Mouse (Mus musculus) heart, embryonic 13.5 days (tissue): ENCODE measurements at regions not wholly inside any gene's neighbourhood (a gene's known extent, or its start where the extent isn't known, plus 50 kb on each side); places are given as distances from the start of the nearest gene placed in this dataset.

Experiments
- ATAC-seq: fragments of 200-750 bp; cut with Nextera tagmentation; 2 replicates; pipeline ENCODE4 v1.8.0; 2017; ENCODE audit warnings: moderate TSS enrichment; ENCODE audit not compliant: insufficient number of reproducible peaks, low FRiP score, low TSS enrichment; ENCODE audit errors: extremely low read depth
- H3K27ac ChIP-seq: fragments of 300-500 bp; sonication (generic); replicated peaks from 2 replicates; pipeline ENCODE4 v1.5.1; 2015; ENCODE audit warnings: moderate library complexity, mild to moderate bottlenecking, inconsistent platforms
- H3K27me3 ChIP-seq: fragments of 300-500 bp; sonication (generic); replicated peaks from 2 replicates; pipeline ENCODE4 v1.6.1; 2015; ENCODE audit warnings: mild to moderate bottlenecking, inconsistent platforms
- H3K36me3 ChIP-seq: fragments of 300-500 bp; sonication (generic); 2 replicates; pipeline ENCODE4 v1.6.1; 2015; ENCODE audit warnings: mild to moderate bottlenecking, inconsistent platforms
- H3K4me1 ChIP-seq: fragments of 300-500 bp; sonication (generic); 2 replicates; pipeline ENCODE4 v1.6.1; 2015; ENCODE audit warnings: inconsistent platforms
- H3K4me2 ChIP-seq: fragments of 300-500 bp; sonication (generic); 2 replicates; pipeline ENCODE4 v1.6.1; 2015; ENCODE audit warnings: inconsistent platforms, mild to moderate bottlenecking, moderate library complexity
- H3K4me3 ChIP-seq: fragments of 300-500 bp; sonication (generic); 2 replicates; pipeline ENCODE4 v1.5.1; 2015; ENCODE audit warnings: moderate library complexity, mild to moderate bottlenecking, inconsistent platforms
- H3K9ac ChIP-seq: fragments of 300-500 bp; sonication (generic); 2 replicates; pipeline ENCODE4 v1.6.1; 2015; ENCODE audit warnings: inconsistent platforms, mild to moderate bottlenecking, moderate library complexity
- H3K9me3 ChIP-seq: fragments of 300-500 bp; sonication (generic); 2 replicates; pipeline ENCODE4 v1.6.1; 2016; ENCODE audit warnings: inconsistent platforms
- WGBS: fragments of 180-500 bp; shearing (Covaris S2); methylation state at CpG from one replicate; pipeline ENCODE4 v1.1.7; 2015; ENCODE audit warnings: mixed read lengths; 5-methylcytosine and 5-hydroxymethylcytosine counted together

DNA sequence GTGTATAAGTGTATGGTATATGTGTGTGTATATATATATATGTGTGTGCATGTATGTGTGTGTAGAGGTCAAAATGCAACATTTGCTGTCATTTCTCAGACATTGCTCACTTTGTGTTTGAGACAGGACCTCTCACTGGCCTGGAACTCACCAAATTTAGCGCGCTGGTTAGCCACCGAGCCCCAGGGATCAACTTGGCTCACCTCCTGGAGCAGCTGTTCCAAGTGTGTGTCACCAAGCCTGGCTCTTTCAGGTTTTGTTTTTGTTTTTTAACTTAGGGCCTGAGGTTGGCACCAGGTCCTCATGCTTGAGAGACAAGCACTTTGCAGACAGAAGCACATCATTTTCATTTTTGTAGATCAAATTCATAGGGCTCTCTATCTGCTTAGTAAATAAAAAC lies 154.0 kb upstream of the Jmjd1c start:
- no peak overlapping the region for H3K4me3 ChIP-seq
- 66% methylated on average over 3 of the region's 3 CpGs for WGBS

DNA sequence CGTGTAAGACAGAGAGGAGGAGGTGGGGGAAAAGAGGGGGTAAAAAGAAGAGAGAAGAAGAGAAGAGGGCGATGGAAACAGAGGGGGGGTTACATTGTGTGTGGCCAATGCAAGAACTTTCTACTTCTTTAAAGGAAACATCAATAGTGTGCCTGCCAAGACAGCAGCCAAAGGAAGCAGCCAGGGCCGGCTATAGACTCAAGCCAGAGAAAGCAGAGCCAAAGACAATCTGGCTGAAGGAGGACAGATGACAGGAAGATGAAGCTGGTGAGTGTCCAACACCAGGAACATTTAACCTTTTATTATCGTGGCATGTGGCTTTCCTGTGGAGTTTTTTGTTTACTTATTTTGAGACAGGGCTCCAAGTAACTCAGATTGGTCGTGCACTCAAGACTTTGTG lies 152.1 kb upstream of the Jmjd1c start:
- no peaks in the 10 kb centered on the region for H3K9me3 ChIP-seq
- H3K4me3 ChIP-seq: no peak overlapping the region
- no peak overlapping the region for H3K4me2 ChIP-seq
- no peaks in the 10 kb centered on the region for H3K27me3 ChIP-seq
- no peak overlapping the region for H3K27ac ChIP-seq
- H3K4me1 ChIP-seq: no peaks in the 10 kb centered on the region
- 41% methylated on average over 5 of the region's 5 CpGs for WGBS
- no peak overlapping the region for H3K9ac ChIP-seq
- H3K36me3 ChIP-seq: no peaks in the 10 kb centered on the region
- ATAC-seq: no peak

More for the DNA sequence above, 154.0 kb upstream of the Jmjd1c start:
- no peaks in the 10 kb centered on the region for H3K27me3 ChIP-seq
- ATAC-seq: no peak
- no peaks in the 10 kb centered on the region for H3K9me3 ChIP-seq
- no peak overlapping the region for H3K9ac ChIP-seq
- H3K36me3 ChIP-seq: no peaks in the 10 kb centered on the region
- no peak overlapping the region for H3K27ac ChIP-seq
- no peaks in the 10 kb centered on the region for H3K4me1 ChIP-seq
- H3K4me2 ChIP-seq: no peak overlapping the region

DNA sequence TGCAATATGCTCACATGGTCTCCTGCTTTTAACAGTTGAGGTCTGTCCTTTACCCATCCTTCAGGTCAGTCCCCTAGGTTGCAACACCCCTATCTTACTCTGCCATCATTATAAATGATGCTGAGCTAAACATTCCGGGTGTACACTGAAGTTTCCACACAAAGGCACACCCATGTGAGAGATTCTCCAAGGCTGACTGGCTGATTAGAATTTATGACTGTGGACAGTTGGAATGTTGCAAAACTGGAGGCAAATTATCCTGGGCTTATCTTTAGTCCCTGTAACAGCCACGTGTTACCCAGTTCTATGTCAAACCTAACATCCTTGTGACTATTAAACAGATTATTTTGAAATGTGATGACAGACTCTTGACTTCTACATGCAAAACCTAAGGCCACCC lies 149.8 kb upstream of the Jmjd1c start:
- Histone ChIP-seq H3K4me2 (no peak overlapping the region), H3K9me3 (no peaks in the 10 kb centered on the region), H3K9ac (no peak overlapping the region), H3K4me3 (no peak overlapping the region), H3K27me3 (no peaks in the 10 kb centered on the region), H3K4me1 (no peaks in the 10 kb centered on the region), H3K36me3 (no peaks in the 10 kb centered on the region), H3K27ac (no peak overlapping the region)
- no peak for ATAC-seq
- 35% methylated on average over 2 of the region's 2 CpGs for WGBS

DNA sequence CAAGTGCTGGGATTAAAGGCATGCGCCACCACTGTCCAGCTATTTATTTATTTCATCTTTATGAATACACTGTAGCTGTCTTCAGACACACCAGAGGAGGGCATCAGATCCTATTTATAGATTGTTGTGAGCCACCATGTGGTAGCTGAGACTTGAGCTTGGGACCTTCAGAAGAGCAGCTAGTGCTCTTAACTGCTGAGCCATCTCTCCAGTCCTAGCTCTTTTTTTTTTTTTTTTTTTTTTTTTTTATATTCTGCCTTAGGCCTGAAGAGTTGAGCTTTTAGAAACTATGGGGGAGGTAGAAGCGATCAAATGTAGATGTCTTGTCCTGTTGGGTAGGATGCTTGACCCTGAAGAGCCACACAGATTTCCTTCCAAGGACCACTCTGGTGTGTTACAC lies 147.6 kb upstream of the Jmjd1c start:
- Histone ChIP-seq H3K4me2 (no peak overlapping the region), H3K27ac (no peak overlapping the region), H3K4me3 (no peak overlapping the region), H3K27me3 (no peaks in the 10 kb centered on the region), H3K36me3 (no peaks in the 10 kb centered on the region), H3K9ac (no peak overlapping the region), H3K9me3 (no peaks in the 10 kb centered on the region), H3K4me1 (no peaks in the 10 kb centered on the region)
- WGBS: 88% methylated on average over 2 of the region's 2 CpGs
- no peak for ATAC-seq

DNA sequence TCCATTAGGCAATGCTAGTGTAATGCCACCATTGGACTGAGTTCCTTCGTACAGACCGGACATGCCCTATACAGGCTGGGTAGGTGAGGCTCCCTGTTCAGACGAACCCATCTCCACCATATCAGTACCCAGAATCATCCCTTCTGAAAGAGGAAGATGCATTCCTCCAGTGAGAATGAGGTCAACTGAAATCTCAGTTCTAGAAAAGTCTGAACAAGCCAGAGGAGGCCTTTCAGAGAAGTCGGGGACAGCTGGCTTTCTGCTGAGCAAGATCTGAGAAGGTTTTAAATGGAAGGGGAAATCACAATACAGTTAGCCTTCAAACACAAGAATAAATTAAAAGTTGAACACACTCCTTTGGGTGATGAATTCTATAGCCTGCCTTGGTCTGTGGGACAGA lies 145.5 kb upstream of the Jmjd1c start:
- no peak for ATAC-seq
- WGBS: 85% methylated on average over 4 of the region's 4 CpGs

DNA sequence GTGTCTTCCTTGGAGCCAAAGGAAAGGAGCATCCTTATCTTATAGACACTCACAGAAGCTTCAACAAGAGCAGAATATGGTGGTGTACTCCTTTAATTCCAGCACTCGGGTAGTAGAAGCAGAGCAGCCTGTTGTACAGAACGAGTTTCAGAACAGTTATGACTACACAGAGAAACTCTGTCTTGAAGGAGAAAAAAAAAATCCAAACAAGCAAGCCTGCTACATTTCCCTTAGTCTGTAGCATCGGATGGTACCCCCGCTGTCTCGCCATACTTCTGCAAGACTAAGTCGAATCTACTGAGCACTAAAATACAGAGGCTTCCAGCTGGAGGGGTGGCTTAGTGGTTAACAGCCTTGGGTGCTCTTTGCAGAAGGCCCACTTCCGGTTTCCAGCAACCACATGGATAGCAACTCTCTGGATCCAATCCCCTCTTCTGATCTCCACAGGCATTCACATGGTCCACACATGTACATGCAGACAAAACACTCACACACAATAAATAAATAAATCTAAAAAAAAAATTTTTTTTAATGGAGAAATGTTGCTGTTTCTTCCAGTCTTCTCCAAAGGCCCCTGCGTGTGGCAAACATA lies 144.6 kb upstream of the Jmjd1c start:
- ATAC-seq: no peak
- H3K27me3 ChIP-seq: no peaks in the 10 kb centered on the region
- WGBS: 80% methylated on average over 8 of the region's 8 CpGs
- no peaks in the 10 kb centered on the region for H3K36me3 ChIP-seq
- H3K4me1 ChIP-seq: peaks cover 13% of the 10 kb centered on the region
- H3K9me3 ChIP-seq: no peaks in the 10 kb centered on the region
- no peak overlapping the region for H3K4me2 ChIP-seq
- no peak overlapping the region for H3K4me3 ChIP-seq
- no peak overlapping the region for H3K9ac ChIP-seq
- no peak overlapping the region for H3K27ac ChIP-seq

More for the DNA sequence above, 145.5 kb upstream of the Jmjd1c start:
- H3K36me3 ChIP-seq: no peaks in the 10 kb centered on the region
- no peak overlapping the region for H3K4me3 ChIP-seq
- H3K9me3 ChIP-seq: no peaks in the 10 kb centered on the region
- no peak overlapping the region for H3K4me2 ChIP-seq
- no peaks in the 10 kb centered on the region for H3K27me3 ChIP-seq
- no peak overlapping the region for H3K27ac ChIP-seq
- peaks cover 8% of the 10 kb centered on the region; the same call in 1 of the 2 replicates for H3K4me1 ChIP-seq
- no peak overlapping the region for H3K9ac ChIP-seq

DNA sequence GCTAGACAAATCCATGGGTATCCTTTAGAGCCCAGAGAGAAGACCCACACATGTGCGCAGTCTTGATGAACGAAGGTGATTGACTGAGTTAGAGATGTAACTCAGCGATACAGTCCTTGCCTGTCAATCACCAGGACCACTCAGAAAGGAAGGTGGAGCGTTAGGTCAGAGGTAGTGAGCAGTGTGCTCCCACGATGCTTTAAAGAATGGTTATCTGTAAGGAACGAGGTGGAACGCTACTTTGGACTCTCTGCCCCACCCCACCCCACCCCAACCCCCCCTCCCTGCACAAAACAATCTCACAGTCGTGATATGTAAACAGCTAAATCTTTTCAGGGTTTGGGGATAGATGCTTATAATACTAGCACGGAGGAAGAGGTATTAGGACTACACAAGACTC lies 144.0 kb upstream of the Jmjd1c start:
- Histone ChIP-seq H3K9me3 (no peaks in the 10 kb centered on the region), H3K4me3 (no peak overlapping the region), H3K4me2 (no peak overlapping the region), H3K27me3 (no peaks in the 10 kb centered on the region), H3K36me3 (no peaks in the 10 kb centered on the region), H3K4me1 (peaks cover 13% of the 10 kb centered on the region), H3K27ac (no peak overlapping the region), H3K9ac (no peak overlapping the region)
- no peak for ATAC-seq
- 56% methylated on average over 9 of the region's 9 CpGs for WGBS

DNA sequence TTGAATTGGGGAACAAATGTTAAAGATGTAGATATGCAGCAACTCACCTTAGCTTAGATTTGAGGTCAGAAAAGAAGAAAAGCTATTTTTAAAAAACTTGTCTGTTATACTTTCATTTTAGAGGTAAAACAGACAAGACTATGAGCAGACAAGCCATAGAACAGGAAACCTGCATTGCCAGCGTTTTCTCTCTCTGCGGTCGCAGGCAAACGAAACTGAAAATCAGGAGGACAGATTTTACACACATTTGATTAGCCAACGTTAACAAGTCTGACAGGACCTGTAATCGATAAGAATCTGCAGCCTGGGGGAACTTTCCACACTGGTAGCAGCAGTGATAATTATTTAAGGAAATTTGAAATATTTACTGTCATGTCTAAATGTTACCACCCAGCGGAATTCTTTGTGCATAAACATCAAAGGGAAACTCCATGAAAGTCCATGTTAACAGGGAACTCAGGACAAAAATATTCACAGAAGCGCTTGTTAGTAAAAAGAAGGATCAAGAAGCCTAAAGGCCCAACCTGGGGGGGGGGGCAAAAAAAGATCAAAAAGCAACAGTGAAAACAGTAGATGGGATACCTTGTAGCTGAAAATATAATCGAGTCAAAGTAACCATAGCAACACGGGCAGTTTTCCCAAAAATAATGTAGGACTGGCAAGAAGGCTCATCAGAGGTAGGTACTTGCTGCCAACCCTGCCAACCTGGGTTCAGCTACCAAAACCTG lies 142.5 kb upstream of the Jmjd1c start:
- Histone ChIP-seq H3K4me1 (peaks cover 13% of the 10 kb centered on the region), H3K9me3 (no peaks in the 10 kb centered on the region), H3K4me3 (no peak overlapping the region), H3K27ac (no peak overlapping the region), H3K36me3 (no peaks in the 10 kb centered on the region), H3K27me3 (no peaks in the 10 kb centered on the region), H3K9ac (no peak overlapping the region), H3K4me2 (no peak overlapping the region)
- WGBS: 70% methylated on average over 10 of the region's 10 CpGs
- ATAC-seq: no peak

DNA sequence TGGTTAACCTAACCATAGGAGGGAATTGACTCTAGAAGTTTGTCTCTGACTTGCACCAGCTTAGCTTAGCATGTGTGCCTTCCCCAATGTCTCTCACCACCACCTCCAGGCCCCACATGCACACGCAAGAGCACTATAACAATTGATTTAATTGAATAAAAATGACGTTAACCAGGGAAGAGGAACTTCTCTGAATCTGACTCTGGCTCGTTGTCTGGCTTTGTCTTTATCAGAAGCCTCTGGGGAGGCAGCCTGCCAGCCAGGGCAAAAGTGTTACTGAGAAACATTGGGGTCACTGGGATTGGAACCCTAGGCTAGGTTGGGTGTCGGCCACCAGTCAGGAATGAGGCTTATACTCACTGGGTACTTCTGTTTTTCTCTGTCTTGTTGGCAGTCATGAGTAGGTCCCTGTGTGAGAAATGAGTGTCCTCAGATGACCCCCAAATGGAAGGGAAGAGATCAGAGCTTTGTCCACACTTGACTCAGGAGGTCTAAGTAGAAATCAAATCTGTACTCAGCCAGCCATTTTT lies 141.9 kb upstream of the Jmjd1c start:
- Histone ChIP-seq H3K36me3 (no peaks in the 10 kb centered on the region), H3K9me3 (no peaks in the 10 kb centered on the region), H3K4me1 (peaks cover 13% of the 10 kb centered on the region), H3K4me3 (no peak overlapping the region), H3K9ac (no peak overlapping the region), H3K27me3 (no peaks in the 10 kb centered on the region), H3K27ac (no peak overlapping the region), H3K4me2 (no peak overlapping the region)
- ATAC-seq: no peak
- 57% methylated on average over 4 of the region's 4 CpGs for WGBS

DNA sequence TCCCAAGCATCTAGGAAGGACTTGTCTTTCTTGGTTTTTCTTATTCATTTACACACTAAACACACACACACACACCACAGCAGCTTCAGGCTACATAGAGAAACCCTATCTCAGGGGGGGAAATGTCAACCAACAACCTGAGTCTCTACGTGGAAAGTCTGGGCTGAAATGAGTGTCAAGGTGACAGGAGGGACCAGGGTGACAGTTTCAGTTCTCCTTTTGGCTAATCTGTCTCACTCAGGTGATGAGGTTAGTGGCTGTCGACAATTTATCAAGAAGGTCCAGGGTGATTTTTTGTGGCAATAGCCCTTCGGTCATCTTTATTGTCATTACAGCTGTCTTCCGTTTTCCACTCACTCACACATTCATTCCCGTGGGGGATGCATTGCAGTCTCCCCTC lies 140.5 kb upstream of the Jmjd1c start:
- Histone ChIP-seq H3K9me3 (no peaks in the 10 kb centered on the region), H3K27ac (no peak overlapping the region), H3K27me3 (no peaks in the 10 kb centered on the region), H3K4me3 (no peak overlapping the region), H3K9ac (no peak overlapping the region), H3K4me1 (peaks cover 13% of the 10 kb centered on the region), H3K36me3 (no peaks in the 10 kb centered on the region), H3K4me2 (no peak overlapping the region)
- no peak for ATAC-seq
- WGBS: 60% methylated on average over 5 of the region's 5 CpGs

DNA sequence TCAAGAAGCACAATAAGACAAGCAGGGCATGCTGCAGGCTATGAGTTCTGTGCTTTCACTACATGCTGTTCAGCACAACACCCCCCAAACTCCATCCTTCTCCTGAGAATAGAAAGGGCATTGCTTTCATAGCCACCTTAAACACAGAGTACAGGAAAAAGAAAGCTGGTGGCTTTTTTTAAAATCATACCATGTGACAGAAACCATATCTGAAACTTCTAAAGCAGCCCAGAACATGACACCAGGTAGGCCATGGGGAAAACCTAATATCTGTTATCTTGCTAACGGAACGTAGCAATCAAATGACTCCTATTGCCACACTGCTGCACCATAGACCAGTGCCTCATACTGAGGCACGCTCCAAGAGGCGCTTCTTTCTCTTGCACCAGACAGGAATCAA lies 139.3 kb upstream of the Jmjd1c start:
- ATAC-seq: no peak
- WGBS: 81% methylated on average over 4 of the region's 4 CpGs
- Histone ChIP-seq H3K36me3 (no peaks in the 10 kb centered on the region), H3K4me1 (peaks cover 13% of the 10 kb centered on the region), H3K9me3 (no peaks in the 10 kb centered on the region), H3K4me3 (no peak overlapping the region), H3K4me2 (no peak overlapping the region), H3K9ac (no peak overlapping the region; the same call in 1 of the 2 replicates), H3K27me3 (no peaks in the 10 kb centered on the region), H3K27ac (no peak overlapping the region)

DNA sequence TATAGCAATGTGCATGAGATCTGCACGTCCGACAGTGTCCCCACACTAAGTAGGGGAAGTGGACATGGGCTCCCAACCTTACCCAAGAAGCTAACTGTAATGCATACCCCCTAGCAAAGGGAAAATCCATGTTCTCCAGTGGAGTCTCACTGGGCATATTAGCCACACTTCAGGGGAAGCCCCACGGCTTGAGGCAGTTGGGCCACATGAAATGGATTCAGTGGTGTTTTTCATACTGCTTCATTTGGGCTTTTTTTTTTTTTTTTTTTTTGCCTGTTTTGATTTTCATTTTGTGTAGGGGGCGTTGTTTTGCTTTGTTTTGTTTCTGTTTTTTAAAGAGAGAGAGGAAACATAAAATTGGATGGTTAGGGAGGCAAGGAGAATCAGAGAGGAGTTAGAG lies 138.6 kb upstream of the Jmjd1c start:
- Histone ChIP-seq H3K27ac (no peak overlapping the region), H3K4me3 (no peak overlapping the region), H3K9me3 (no peaks in the 10 kb centered on the region), H3K4me2 (no peak overlapping the region), H3K4me1 (peaks cover 13% of the 10 kb centered on the region), H3K9ac (no peak overlapping the region), H3K36me3 (no peaks in the 10 kb centered on the region), H3K27me3 (no peaks in the 10 kb centered on the region)
- no peak for ATAC-seq
- WGBS: 78% methylated on average over 4 of the region's 4 CpGs
